Mouse (Mus musculus): ENCODE data around the gene Gm10300. TPM values are rescaled to one million over a fixed set of nuclear protein-coding genes. Genes with fewer than 3 reads are reported as not detected.

The Gm10300 gene
- not detected for total RNA-seq (2021)
- long read RNA-seq, experiment 1, partial matches to known transcripts, result 0 of 1 reads
- long read RNA-seq, experiment 1, other reads (novel, unspliced or antisense), result 0 of 1 reads
- long read RNA-seq, experiment 2, partial matches to known transcripts, result 0 of 1 reads
- long read RNA-seq, experiment 2, other reads (novel, unspliced or antisense), result 0 of 1 reads

DNA sequence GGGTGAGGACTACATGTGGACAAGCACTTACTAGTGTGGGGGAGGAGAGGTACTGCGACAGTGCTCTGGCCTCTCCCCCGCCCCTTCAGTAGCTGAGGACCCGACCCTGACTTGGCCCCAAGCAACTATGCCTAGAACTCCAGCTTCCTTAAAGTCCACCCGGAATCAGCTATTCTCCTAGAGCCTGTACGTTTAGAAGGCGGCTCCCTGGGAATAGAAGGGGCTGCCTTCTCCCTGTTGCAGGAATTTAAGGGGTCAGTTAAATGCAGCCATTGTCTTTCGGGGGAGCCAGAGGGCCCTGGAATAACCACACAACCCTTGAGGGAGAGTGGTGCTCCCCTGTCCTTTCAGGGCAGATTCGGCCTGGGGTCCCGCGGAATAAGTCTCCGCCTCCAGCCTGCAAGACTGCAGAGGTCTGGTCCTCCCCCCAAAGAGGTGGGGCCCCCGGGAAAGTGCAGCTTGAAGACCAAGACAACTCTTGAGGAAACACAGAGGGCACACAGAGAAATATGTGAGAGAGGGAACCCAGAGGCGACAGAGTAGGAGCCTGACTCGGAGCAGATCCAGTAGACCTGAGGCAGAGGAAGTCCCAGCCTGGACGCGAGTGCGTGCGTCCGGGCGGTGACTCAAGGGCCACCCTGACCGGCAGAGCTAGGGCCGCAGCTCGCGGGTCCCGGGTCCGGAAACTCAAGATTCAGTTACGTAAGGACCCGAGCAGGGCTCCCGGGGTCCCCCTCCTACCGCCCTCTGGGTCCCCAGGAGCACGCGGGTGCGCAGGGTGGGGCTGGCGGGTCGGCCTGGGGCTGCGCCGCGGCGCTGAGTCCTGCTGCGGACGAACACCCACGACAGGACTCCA lies at the start of gene Gm10300:
Gene Gm10300 (plus strand): TSS at position 621 of the 856 bp plus-strand sequence.
- DNase-seq (ENCODE audit: low spot score in 2 of 2), result peak in 1 of 2 experiments; percentile 15

DNA sequence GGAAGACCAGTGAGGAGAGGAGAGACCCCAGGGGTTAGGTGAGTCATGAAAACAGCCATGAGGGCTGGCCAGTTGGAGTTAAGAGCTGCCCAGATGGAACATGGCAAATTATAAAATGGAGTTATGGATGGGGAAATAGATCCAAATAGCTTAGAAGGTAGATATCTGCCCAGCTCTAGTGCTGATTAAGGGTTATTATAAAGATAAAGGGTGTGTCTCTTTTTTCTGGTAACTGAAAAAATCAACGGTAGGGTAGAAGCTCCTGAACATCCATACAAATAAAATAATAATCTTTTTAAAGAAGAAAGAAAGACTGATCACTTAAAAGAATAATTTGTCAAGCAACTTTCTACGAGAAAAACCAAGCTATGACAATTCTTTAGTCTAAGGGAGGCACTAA lies 49.2 kb upstream of the Gm10300 start:
- DNase-seq (ENCODE audit: low spot score in 2 of 2), result no peak

DNA sequence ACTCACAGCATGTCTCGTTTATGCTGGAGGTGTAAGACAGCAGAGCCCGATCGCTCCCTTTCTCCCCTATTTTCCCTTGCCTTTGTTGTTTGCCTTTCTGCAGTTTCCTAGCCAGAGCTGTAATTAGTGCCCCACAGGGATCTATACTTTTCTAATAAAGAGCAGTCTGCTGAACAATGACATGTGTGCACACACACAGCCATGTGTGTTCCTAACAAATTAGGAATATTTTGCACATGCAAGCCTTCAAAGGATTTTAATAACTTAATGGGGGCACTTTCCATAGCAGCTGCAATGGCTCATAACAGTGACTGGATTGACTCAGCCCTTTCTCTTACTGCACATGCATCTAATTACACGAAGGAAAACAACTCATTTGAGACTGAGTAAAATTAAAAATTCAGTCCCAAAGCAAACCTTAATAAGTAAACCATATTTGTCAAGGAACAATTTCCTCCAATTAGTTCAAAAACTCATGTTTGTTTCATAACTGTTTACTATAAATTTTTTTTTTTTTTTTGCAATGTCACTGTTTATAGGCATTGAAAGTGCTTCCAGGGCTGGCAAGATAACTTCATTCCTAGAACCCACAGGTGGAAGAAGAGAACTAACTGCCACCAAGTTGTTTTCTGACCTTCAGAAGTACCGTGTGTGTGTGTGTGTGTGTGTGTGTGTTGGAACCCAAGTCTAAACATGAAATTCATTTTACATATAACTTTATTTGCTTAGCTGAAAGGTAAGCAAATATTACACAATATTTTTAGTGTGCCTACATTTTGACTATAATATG lies 48.6 kb upstream of the Gm10300 start:
- no peak for DNase-seq (ENCODE audit: low spot score in 2 of 2)

DNA sequence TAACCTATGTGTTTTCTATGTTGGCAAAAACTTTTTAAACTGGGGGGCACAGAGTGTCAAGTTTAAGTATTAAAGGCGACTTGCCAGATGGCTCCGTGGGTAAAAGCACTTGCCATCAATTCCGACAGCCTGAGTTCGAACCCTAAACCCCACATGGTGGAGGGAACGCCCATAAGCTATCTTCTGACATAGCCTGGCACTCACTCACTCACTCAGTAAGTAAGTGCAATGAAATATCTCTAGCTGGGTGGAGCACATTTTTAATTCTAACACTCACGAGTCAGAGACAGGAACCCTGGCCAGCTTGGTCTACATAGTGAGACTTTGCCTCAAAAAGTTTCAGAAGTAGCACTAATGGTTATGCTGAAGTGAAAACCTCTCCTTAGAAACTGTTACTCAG lies 47.3 kb upstream of the Gm10300 start:
- DNase-seq (ENCODE audit: low spot score in 2 of 2), result no peak

DNA sequence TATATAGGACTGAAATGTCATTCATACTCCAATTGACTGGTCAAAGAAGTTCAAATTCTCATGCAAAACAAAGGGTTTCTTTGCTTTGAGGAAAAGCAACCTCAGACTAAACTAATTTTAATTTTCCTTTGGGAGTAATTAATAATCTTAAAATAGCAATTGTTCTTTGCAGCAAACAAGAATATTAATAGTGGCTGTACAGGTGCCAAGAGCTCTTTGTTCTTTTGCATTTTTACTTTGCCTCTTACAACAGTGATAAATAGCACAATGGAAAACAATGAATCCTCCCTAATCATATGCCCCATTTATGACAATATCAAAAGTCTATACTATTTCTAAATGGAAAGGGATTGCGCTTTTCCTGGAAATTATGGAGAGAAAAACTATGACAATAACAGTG lies 46.7 kb upstream of the Gm10300 start:
- no peak for DNase-seq (ENCODE audit: low spot score in 2 of 2)

DNA sequence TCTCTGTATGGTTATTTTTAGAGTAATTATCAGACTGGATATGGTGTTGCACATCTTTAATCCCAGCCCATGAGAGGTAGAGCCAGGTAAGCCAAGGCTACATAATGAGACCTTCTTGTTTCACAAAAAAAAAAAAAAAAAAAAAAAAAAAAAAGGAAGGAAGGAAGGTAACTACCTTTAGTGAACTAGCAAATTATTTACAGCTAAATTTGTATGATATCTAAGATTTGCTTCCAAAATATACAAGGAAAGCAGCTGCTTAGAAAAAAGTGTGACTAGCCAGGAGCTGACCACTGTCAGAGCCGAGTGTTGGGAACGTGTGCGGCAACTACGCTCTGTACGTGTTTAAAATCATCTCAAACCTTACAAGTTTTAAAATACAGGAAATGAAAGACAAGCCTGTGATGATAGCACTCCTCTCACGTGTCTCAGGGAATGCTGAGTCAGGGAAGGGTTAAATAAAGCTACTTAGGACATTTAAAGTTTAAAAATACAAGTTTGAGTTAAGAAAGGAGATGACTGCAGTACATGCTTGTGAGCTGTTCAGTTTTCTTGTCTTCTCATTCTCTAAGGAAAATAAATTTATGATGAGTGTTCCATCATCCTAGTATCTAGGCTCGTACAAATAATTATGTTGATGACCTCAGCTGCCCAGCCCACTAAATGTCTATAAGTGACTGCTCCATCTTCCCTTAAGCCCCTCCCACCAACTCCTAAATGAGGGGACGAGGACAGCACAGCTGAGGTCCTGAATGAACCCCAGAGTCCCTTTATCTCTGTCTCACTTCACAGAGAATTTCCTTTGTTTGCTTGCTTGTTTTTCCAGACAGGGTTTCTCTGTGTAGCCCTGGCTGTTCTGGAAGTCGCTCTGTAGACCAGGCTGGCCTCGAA lies 44.4 kb upstream of the Gm10300 start:
- DNase-seq (ENCODE audit: low spot score in 2 of 2), result no peak

DNA sequence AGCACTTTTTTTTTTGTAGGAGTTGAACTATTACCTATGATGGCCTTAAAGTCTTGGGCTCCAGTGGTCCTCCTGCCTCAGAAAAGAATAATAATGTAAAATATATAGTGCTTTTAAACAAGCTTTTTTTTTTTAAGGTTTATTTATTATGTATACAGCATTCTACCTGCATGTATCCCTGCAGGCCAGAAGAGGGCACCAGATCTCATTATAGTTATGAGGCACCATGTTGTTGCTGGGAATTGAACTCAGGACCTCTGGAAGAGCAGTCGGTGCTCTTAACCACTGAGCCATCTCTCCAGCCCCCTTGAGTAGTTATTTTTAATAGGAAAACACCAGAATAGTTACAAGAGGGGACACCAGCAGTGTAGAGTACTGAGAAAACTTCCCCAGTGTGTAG lies 41.3 kb upstream of the Gm10300 start:
- no peak for DNase-seq (ENCODE audit: low spot score in 2 of 2)

DNA sequence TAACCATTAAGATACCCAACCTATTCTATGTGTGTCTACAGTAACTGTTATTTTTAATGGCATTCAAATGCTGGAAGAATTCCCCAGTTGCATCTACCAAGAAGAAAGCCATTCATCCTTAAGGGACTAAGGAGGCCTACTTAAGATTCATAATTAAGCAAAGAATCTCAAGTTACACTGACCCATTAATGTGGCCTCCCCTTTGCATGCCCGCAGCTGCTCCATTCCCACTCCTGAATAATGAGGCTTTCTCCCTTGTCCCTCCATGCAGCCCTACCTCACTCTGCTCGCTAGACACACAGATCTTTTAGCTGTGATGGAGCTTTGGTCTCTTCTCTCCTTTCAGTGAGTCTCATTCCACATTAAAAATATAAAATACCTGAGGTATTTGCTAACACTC lies 40.3 kb upstream of the Gm10300 start:
- DNase-seq (ENCODE audit: low spot score in 2 of 2), result no peak

DNA sequence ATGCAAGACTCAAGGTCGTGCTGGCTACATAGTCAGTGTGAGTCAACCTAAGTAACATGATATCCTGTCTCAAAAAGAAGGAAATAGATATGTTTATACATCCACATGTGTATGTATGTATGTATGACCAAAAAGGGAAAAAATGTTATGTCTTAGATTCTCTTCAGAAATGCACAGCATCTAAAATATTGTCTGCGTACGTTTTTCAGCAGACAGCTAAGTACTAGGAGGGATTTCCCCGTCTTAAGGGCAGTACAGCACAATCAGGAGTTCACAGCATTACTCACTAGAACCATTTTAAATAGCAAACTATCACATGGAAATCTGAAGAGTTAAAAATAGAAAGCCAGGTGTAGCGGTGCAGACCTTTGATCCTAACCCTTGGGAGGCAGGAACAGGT lies 37.4 kb upstream of the Gm10300 start:
- DNase-seq (ENCODE audit: low spot score in 2 of 2), result no peak

DNA sequence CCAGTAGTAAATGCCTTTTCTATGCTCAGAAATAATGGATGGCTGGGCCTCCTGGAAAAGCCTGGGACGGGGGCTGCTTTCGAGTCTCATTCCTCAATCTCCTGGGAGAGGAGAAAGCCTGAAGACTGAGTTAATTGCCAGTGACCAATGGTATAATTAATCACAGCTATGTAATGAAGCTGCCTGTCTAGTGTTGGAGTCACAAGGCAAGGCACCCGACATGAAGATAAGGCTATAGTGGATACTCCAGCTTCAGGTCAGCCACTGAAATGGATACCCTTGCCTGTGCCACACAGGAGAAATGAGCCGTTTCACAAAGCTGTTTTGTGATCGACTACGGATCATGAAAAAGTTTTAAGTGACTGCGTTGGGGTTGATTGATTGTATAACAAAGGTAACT lies 36.5 kb upstream of the Gm10300 start:
- no peak for DNase-seq (ENCODE audit: low spot score in 2 of 2)

DNA sequence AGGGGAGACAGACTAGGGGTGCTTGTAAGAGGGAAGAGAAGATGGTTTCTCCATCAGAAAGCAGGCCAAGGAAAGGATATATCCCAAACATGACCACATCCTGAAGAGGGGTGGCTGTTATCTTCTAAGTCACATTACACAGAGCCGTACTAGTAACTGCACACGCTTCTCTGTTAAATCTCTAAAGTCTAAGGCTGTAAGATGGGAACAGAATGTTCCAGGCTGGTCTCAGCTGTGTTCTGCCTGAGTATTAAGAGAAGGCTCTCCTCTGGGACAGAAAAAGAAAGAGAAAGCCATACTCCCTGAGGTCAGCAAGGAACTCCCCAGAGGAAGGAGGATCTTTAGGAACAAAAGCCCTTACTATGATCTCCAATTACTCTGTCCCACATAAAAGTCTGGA lies 35.7 kb upstream of the Gm10300 start:
- DNase-seq (ENCODE audit: low spot score in 2 of 2), result no peak

DNA sequence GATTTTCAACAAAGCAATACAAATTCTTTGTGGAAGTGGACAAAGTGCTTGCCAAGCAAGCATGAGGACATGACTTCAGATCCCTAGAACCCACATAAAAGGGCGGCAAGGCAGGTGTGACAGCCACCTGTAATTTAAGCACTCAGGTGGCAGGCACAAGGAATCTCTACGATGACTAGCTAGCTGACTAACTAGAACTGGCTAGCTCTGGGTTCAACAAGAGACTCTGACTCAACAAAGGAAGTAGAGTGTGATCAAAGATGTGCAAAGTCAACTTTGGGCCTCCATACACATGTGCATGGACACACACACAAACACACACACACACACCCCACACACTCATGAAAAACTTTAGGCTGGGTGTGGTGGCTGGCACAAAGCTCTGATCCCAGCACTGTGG lies 35.0 kb upstream of the Gm10300 start:
- no peak for DNase-seq (ENCODE audit: low spot score in 2 of 2)

DNA sequence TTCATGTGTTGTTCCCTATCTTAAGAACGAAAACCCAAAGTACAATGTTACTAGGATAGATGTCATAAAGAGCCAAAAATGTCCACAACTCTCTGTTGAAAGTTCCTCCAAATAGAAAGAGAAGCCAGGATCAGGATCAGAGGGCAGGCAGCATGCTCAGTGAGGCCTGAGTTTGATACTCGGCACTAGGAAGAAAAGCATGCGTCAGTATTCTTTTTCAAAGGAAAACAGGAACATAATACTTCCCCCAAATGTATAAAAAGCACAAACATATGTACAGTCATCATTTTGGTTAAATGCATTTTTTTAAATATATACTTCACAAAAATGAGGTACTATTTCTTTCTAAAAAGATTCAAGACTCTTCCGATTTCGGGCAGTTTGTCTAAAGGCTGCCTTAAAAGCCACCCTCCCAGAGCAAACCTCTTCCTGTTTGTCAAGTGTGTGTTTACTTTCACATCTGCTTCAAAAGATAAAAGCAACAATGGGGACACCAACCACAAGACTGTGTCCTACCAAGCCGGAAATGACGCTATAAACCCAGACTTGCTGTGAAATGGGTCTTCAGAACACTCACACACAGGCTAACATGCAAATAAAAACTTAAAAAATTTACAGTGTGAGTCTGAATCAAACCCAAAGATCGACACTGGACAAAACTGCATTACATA lies 34.4 kb upstream of the Gm10300 start:
- DNase-seq (ENCODE audit: low spot score in 2 of 2), result no peak

DNA sequence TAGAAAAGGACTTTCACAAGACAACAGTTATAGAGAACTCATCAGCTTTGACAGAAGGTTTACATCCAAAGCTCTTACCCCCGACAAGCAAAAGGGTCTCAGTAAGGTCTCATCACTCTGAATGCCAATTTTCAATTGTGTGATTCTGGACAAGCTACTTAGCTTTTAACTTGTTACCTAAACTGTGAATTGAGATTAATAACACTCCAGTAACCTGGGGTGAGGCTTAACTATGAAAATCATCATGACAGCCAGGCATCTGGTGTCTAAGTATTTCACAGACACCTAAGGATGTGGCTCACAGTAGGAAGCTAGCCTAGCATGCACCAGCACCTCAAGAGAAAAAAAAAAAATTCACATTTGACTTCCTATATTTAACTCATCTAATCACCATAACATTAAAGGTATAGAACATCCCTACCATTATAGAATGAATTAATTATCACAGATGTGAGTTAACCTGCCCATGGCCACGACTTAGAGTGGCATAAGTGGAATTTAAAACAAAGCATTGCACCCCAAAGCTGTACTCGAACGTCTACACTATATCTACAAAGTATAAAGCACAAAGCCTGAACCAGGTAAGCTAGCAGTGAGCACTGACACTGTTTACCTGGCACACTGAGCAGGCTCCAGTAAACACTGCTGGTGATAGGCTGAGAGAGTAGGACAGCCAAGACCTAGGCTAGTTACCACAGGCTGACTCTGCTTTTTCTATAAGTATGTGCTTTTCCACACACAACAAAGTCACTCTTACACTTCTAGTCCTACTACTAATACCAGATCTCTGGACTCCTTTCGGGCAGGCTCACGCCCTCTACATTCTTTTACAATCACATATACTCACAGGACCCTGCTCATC lies 32.8 kb upstream of the Gm10300 start:
- DNase-seq (ENCODE audit: low spot score in 2 of 2), result no peak

DNA sequence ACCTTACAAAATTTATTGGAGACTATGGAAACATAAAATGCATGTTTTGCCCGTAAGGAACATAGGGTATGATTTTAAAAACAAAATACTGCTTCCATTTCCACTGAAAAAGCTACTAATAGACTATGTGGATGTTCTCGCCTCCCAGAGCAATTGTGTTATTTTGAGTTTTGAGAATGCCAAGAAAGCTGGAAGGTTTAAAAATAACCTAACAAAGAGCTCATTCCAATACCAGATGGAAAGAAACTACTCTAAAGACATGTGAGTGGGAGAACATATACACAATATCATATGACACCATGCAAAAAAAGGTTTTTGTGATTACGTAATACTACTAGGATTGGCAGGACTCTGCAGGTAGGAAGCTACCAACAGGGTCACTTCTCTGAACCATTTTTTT lies 30.8 kb upstream of the Gm10300 start:
- no peak for DNase-seq (ENCODE audit: low spot score in 2 of 2)

DNA sequence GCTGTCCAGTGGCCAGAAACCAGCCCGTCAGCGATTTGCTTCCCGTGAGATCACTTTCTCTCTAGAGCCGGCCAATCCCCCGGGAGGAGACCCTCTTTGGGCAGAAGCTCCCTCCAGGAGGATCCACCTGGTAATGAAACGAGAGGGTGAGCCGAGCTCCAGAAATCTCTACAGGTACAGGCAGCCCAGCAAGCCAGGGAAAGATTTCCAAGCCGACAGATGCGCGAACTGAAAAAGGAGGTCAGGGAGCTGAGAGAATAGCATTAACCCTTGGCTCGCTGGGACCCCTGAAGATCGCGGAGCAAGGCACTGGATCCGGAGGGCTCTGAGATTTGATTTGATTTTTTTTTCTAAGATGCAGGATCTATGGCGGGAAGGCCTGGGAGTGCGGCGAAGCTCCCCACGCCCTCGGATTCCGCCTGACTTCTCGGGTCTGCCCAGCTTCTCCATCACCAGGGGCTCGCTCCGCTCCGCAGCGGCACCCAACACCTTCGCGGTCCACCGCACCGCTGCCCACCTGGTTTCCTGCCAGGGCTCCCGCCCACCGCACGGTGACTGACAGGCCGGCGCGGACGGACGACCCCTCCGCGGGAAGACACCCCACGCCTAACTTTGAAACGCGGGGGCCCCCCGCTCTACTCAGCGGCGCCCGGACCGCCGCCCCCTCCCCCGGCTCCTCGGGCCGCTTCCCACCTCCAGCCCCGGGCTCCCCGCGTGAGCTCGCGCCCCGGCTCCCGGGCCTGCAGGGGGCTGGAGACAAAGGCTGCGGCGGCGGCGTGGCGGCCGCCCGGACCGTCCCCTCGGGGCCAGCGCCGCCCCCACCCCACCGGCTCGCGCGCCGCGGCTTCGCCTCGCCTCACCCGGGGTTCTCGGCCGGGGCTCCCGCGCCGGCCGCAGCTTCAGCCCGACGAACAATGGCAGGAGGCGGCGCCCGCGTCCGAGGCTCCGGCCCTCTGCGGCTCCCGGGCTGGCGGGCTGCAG lies 26.2 kb upstream of the Gm10300 start:
- peak; percentile 19 for DNase-seq (ENCODE audit: low spot score in 2 of 2)

DNA sequence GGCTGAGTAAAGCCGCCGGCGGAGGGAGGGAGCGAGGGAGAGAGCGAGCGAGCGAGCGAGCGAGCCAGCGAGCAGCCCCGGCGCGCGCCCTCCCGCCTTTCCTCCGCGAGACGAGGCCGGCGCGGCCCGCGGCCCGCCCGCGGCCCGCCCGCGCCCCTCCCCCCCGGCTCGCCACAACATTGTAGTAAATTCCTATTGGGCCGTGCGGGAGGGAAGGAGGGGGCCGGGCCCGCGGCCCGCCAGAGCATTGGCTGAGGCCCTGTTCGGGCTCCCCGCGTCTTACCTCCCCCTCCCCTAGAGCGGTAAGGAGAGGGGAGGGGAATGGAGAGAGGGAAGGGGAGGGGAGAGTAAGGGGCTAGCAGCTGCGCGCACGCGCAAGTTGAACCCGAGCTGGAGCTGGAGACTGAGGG lies 25.5 kb upstream of the Gm10300 start:
- DNase-seq (ENCODE audit: low spot score in 2 of 2), result peak; percentile 61 to 71

DNA sequence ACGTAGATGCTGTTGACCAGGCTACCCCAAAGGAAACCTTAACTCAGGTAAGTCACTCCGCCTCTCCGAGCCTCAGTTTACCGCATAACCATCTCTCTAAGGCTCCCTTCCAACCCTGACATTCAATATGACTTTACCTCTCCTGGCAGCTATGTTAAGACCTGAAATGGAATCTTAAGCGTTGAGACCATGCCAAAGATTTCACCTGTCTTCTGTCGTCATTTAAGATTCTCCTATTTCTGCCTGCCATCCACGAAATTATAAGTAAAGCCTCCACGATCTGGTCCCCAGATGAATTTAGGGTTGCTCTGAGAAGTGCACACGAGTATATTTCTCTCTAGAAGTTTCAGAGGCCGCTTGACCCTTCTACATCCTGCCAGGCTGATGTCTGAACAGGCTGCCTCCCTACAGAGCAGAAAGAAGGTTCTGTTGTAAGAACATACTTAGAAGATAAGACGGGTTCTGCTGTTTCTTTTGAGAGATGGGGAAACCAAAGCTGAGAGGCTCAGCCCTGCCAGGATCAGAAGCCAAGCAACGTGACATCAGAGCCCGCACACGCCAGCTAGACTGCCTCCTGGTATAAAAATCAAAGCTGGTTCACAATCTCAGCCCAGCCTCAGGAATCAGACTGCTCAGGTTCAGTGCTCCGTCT lies 24.8 kb upstream of the Gm10300 start:
- DNase-seq (ENCODE audit: low spot score in 2 of 2), result no peak

All from left cerebral cortex, adult 18-20 months (tissue).